Mouse (Mus musculus): ENCODE measurements around the gene Tle4.

DNA sequence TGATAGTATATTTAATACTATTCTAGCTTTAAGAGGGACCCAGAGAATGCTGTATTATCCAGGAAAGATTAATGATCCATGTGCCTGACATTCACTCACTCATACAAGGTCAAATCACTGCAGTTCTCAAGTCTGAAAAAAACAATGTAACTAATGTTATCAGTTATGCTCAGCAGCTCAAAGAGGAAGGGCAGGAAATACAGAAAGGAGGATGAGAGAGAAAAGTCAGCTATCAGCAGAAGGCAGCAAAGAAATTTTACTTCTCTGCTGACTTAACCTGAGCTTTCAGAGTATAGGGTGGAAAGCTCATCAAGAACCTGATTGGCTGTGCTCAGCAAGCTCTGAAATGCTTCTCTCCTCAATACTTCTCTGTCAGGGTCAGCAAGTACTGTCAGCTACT, 29.0 kb downstream of the Tle4 start:
- TF ChIP-seq CTCF (IDR thresholded peaks at IDR 0.05; ENCODE audit: insufficient read depth, low read depth, low read length) (no peak), POLR2A (IDR thresholded peaks at IDR 0.05; ENCODE audit: insufficient read depth, low read depth, low read length) (no peak)
